In the genomic region with DNA sequence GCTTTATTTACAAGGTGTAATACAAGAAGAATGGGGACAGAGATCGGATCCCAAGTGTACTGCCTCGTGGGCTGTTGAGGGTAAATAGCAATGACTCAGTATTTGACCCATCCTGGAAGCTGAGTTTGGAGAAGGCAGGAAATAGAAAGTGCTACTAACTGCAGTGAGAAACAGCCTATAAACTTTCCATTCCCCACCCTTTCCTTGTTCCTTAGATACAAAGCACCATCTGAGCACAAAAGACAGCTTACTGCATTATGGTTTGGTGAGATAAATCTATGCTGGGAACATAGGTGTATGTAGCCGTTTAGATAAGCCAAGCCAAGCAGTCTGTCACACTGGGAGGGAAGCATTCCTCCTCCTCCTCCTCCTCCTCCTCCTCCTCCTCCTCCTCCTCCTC, we compare ENCODE assay signal across 30 mouse cellular contexts. TPM values are rescaled to one million over a fixed set of nuclear protein-coding genes. Genes with fewer than 3 reads are reported as not detected.
DNase-seq lines count a peak whose midpoint lies in the region; ATAC-seq and TF ChIP-seq lines count a peak whose summit lies in the region.
"Had no signal": no experiment of that assay in that cellular context is flagged by ENCODE, and none has a peak within 500 bp of the region (broad histone marks: within the 10 kb centered on the region; RNA-seq: fewer than 3 reads in every experiment).

No protein-coding gene starts in this region.

- H3K9me3 ChIP-seq in megakaryocyte, embryonic 14.5 days, result peaks cover 34% of the 10 kb centered on the region
- H3K9me3 ChIP-seq in liver, embryonic 16.5 days (replicated peaks; ENCODE audit: control insufficient read depth, low read length), result no peaks in the 10 kb centered on the region
- H3K9me3 ChIP-seq: embryonic facial prominence, embryonic 15.5 days; forebrain, embryonic 13.5 days; hindbrain, embryonic 10.5 days; hindbrain, embryonic 15.5 days had no signal

- H3K27me3 ChIP-seq in megakaryocyte, embryonic 14.5 days (replicated peaks), result peaks cover 4% of the 10 kb centered on the region
- H3K27me3 ChIP-seq in liver, embryonic 16.5 days (ENCODE audit: control insufficient read depth, insufficient read depth, low read depth, low read length), result no peaks in the 10 kb centered on the region
- H3K27me3 ChIP-seq in kidney, adult 2 months (replicated peaks; ENCODE audit: control insufficient read depth, insufficient read depth, low read length), result no peaks in the 10 kb centered on the region
- H3K27me3 ChIP-seq: CH12.LX; embryonic facial prominence, embryonic 15.5 days; forebrain, embryonic 13.5 days; heart, embryonic 12.5 days; hindbrain, embryonic 15.5 days; midbrain, embryonic 13.5 days had no signal

- no peaks in the 10 kb centered on the region for H3K36me3 ChIP-seq in megakaryocyte, embryonic 14.5 days (replicated peaks; ENCODE audit: low read length)
- no peaks in the 10 kb centered on the region for H3K36me3 ChIP-seq in liver, embryonic 16.5 days (ENCODE audit: control insufficient read depth, insufficient read depth)
- H3K36me3 ChIP-seq in kidney, adult 2 months (ENCODE audit: control insufficient read depth, insufficient read depth, low read length), result no peaks in the 10 kb centered on the region
- H3K36me3 ChIP-seq: embryonic facial prominence, embryonic 10.5 days; embryonic facial prominence, embryonic 15.5 days; heart, embryonic 12.5 days; hindbrain, embryonic 10.5 days; hindbrain, embryonic 15.5 days; midbrain, embryonic 13.5 days had no signal

- H3K4me1 ChIP-seq in megakaryocyte, embryonic 14.5 days, result peaks cover 7% of the 10 kb centered on the region; the same call in 1 of the 2 replicates
- H3K4me1 ChIP-seq in liver, embryonic 16.5 days (ENCODE audit: control insufficient read depth, low read depth, low read length), result no peaks in the 10 kb centered on the region; the same call in 1 of the 2 replicates
- H3K4me1 ChIP-seq in kidney, adult 2 months (ENCODE audit: control insufficient read depth, insufficient read depth, low read length), result no peaks in the 10 kb centered on the region
- H3K4me1 ChIP-seq: embryonic facial prominence, embryonic 10.5 days; embryonic facial prominence, embryonic 15.5 days; forebrain, embryonic 13.5 days; heart, embryonic 12.5 days; hindbrain, embryonic 10.5 days; hindbrain, embryonic 15.5 days; midbrain, embryonic 13.5 days had no signal

- H3K4me2 ChIP-seq in liver, embryonic 16.5 days (ENCODE audit: low read depth, low read length), result no peak overlapping the region
- H3K4me2 ChIP-seq: embryonic facial prominence, embryonic 15.5 days; forebrain, embryonic 13.5 days; heart, embryonic 12.5 days; hindbrain, embryonic 15.5 days; lung, embryonic 14.5 days; midbrain, embryonic 13.5 days had no signal

- no peak for TF ChIP-seq CTCF in kidney, adult 2 months (conservative IDR thresholded peaks at IDR 0.05; ENCODE audit: insufficient read depth, insufficient read length, low read depth, low read length)

- WGBS in liver, embryonic 16.5 days (ENCODE audit: insufficient replicate concordance), result 39% methylated on average over 3 of the region's 3 CpGs
- WGBS in kidney, adult 2 months, result 43% methylated on average over 3 of the region's 3 CpGs

- ATAC-seq in megakaryocyte, adult 5-6 weeks (ENCODE audit: poor library complexity, severe bottlenecking), result no peak
- ATAC-seq in liver, embryonic 16.5 days (ENCODE audit: low read depth), result peak; percentile 80
- ATAC-seq: forebrain, embryonic 13.5 days; inflammation-experienced regulatory T-cells, adult 6 months; midbrain, embryonic 13.5 days had no signal

- no peak for TF ChIP-seq POLR2A in kidney, adult 2 months (IDR thresholded peaks at IDR 0.05; ENCODE audit: low read depth, low read length)

- no peak overlapping the region for H3K27ac ChIP-seq in liver, embryonic 16.5 days (ENCODE audit: low read length)
- H3K27ac ChIP-seq in kidney, adult 2 months (ENCODE audit: insufficient read depth, low read depth, low read length), result no peak overlapping the region
- H3K27ac ChIP-seq: embryonic facial prominence, embryonic 10.5 days; embryonic facial prominence, embryonic 15.5 days; forebrain, embryonic 13.5 days; heart, adult 2 months; hindbrain, embryonic 10.5 days; hindbrain, embryonic 15.5 days; midbrain, embryonic 13.5 days had no signal

- H3K9ac ChIP-seq in liver, embryonic 16.5 days (ENCODE audit: low read depth, low read length), result no peak overlapping the region
- H3K9ac ChIP-seq: embryonic facial prominence, embryonic 15.5 days; forebrain, embryonic 13.5 days; heart, embryonic 12.5 days; hindbrain, embryonic 15.5 days; lung, embryonic 14.5 days; midbrain, embryonic 13.5 days had no signal

- peak overlapping the region; percentile 42 for H3K4me3 ChIP-seq in megakaryocyte, embryonic 14.5 days (replicated peaks)
- H3K4me3 ChIP-seq in liver, embryonic 16.5 days (ENCODE audit: low read depth, low read length), result no peak overlapping the region
- H3K4me3 ChIP-seq in kidney, adult 2 months (ENCODE audit: insufficient read depth, low read depth, low read length), result no peak overlapping the region
- H3K4me3 ChIP-seq: embryonic facial prominence, embryonic 10.5 days; embryonic facial prominence, embryonic 15.5 days; forebrain, embryonic 13.5 days; heart, adult 2 months; heart, embryonic 12.5 days; hindbrain, embryonic 10.5 days; hindbrain, embryonic 15.5 days; midbrain, embryonic 13.5 days had no signal

- peak; percentile 24 for DNase-seq in c-Kit-positive CD71-positive TER-119-positive erythroid progenitor cells, embryonic 14.5 days (ENCODE audit: low spot score)
- no peak for DNase-seq in right cerebral cortex, adult 2 months (ENCODE audit: low spot score in 2 of 2)
- no peak for DNase-seq in natural killer cell, adult 2 months (ENCODE audit: low spot score in 2 of 2)
- DNase-seq in kidney, adult 2 months, result no peak
- DNase-seq: adrenal gland, postnatal 25 days; cerebellum, adult 8-10 months; cerebellum, postnatal 25 days; gastrocnemius, postnatal 14 days; heart, adult 2 months; heart, postnatal 10 days; kidney, adult 18-20 months; kidney, postnatal 4 days; layer of hippocampus, postnatal 36 days; left cerebral cortex, postnatal 4 days; lung, embryonic 14.5 days; lung, postnatal 14 days; retina, postnatal 1 day; spleen, adult 18-20 months had no signal

RNA-seq across cellular contexts. Expression of a gene that starts 26.8 kb away (rescaled TPM):
- polyA plus RNA-seq in megakaryocyte, embryonic 14.5 days (2012; ENCODE audit: insufficient read depth, low replicate concordance), result 15.9 and 26.4 TPM in 2 replicates
- total RNA-seq in megakaryocyte, adult 5-6 weeks (2015), result 30.3 and 33.7 TPM in 2 replicates
- 14.0 and 17.6 TPM in 2 replicates for total RNA-seq in megakaryocyte, adult 5-6 weeks (2017)
- polyA plus RNA-seq in liver, embryonic 16.5 days (2015; fragmentation: Nextera tagmentation; extraction: Ambion mirVana), result 3.3 and 3.8 TPM in 2 replicates
- polyA plus RNA-seq in kidney, adult 2 months (2012; rRNA removed), result 17.1 and 17.3 TPM in 2 replicates

RNA-seq across cellular contexts. Expression of a gene that starts 46.5 kb away (rescaled TPM):
- 5.3 and 14.1 TPM in 2 replicates for polyA plus RNA-seq in megakaryocyte, embryonic 14.5 days (2012; ENCODE audit: insufficient read depth, low replicate concordance)
- 9.7 and 9.8 TPM in 2 replicates for total RNA-seq in megakaryocyte, adult 5-6 weeks (2015)
- 7.5 and 8.9 TPM in 2 replicates for total RNA-seq in megakaryocyte, adult 5-6 weeks (2017)
- polyA plus RNA-seq in liver, embryonic 16.5 days (2015; fragmentation: Nextera tagmentation; extraction: Ambion mirVana), result 2.8 and 3.6 TPM in 2 replicates
- 2.5 and 3.8 TPM in 2 replicates for polyA plus RNA-seq in kidney, adult 2 months (2012; rRNA removed)
